Mouse (Mus musculus): ENCODE results near the gene Dync2li1.

- no peak for TF ChIP-seq POLR2A (IDR thresholded peaks at IDR 0.05; ENCODE audit: extremely low read depth, insufficient read depth, low read length)
- TF ChIP-seq CTCF (IDR thresholded peaks at IDR 0.05; ENCODE audit: extremely low read depth, insufficient read depth, low read length) = no peak
Measured at GRCm38 (mm10) chr17:84665691-84666090, 39.4 kb downstream of the Dync2li1 start.
